In the genomic region with DNA sequence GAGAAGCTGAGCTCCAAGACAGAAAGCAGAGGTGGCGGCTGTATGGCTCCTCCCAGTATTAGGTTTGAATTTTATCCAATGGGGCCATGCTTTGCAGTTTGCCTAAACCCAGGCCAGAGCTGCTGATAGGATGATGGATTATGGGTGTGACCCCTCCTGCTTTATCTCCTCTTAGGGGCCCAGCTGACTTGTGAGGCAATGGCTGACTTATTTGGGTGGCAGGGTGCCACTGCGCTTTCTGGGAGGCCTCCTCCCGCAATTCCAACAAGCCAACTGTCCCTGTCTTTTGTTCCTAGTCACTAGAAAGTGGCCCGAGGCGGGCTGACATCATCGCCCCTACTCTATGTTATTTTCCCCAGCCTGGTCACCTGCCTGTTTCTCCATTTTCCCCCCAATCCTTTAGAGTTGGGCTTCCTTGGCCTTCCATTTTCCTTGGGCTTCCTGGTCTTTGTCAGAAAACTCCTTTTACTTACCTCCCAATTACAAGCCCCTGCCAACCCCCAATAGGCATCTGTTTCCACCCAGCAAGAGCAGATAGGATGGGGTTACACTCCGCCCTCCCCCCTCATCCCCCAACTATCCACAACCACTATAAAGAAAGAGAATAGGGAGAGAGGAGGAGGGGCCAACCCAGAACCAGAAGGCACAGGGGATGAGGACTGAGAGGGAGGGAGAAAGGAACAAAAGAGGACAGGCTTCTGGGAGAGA, we compare ENCODE assay signal across 1 mouse cellular context.
TF ChIP-seq lines count a peak whose summit lies in the region.

No protein-coding gene starts in this region.

TF ChIP-seq in CH12.LX, 34 proteins besides CTCF, POLR2A, EP300 and RAD21 (continued from another document):
- TF ChIP-seq GABPA (IDR thresholded peaks at IDR 0.05; ENCODE audit: insufficient replicate concordance, low read depth, low read length) (no peak), SMC3 (IDR thresholded peaks at IDR 0.05; ENCODE audit: low read depth, low read length) (no peak), UBTF (IDR thresholded peaks at IDR 0.05; ENCODE audit: low read depth, low read length) (no peak), HCFC1 (IDR thresholded peaks at IDR 0.05; ENCODE audit: low read depth, low read length) (no peak), MAZ (IDR thresholded peaks at IDR 0.05; ENCODE audit: low read depth, low read length) (no peak), NELFE (IDR thresholded peaks at IDR 0.05; ENCODE audit: low read depth, low read length) (no peak)
